Mouse (Mus musculus): Measurements from ENCODE around the gene Cwh43. TPM values are rescaled to one million over a fixed set of nuclear protein-coding genes. Genes with fewer than 3 reads are reported as not detected.

Gene Cwh43
- 0.06 and 0.78 TPM in 2 replicates for polyA plus RNA-seq (2012; rRNA removed)

DNA sequence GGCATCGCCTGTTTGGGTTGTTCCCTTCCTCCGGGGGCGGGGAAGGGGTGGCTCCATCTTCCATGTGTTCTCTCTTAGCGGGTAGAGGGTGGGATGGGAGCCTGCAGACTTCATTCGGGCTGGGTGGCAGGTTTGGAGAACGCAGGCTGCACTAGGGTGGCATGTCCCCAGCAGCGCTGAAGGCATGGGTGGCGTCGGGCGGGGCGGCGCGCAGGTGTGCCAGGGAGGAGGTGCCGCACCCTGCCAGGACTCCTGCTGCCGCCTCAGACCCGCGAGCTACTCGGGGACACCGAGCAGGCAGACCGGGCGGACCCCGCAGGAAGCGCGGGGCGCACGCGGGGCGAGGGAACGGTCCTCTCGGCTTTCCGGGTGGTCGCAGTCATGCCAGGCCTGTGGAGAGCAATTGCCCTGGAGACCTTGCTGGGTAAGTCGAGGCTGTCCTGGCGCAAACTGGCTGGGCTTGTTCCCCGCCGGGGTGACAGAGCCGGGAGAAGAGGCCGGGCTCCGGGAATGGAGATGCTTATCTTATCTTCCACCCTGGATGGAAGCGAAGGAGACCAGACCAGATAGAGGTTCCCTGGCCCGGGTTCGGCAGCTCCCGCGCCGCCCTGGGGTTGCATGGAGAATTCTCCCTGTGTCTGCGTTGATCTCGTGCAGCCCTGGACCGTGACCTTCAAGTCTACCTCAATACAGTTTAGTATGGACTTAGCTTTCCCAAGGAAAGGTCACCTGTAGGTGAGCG, at the start of gene Cwh43:
Gene Cwh43 (plus strand): TSS at position 95 of the 742 bp plus-strand sequence.
- 3% methylated on average over 49 of the region's 49 CpGs for WGBS

DNA sequence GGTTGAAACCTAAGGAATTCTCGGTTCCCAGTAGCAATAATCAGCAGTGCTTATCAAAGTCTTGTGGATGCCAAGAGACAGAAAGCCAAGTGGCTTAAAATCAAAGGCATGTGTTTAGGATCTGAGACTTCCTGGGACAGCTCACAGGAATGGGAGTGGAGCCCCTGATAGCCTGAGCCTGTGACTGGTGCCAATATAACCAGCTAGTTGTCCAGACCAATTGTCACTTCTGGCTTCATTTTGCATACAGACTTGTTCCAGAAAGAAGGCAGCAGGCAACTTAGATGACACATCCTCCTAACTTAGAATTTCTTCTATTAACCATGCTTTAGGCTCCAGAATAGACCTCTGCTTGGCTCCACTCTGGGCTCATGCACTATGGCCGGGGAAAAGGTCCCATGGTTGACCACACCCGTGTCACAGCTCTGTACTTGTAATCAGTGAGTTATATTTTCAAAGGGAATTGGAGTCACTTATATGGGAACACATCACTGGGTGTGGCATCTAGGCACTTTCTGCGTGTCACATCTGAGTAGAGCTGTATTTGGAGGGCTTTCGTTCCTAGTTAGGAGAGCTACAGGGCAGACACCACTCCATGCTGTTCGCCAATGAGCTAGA, 46.6 kb upstream of the Cwh43 start:
- TF ChIP-seq CTCF (IDR thresholded peaks at IDR 0.05; ENCODE audit: insufficient read depth, low read length) (no peak), POLR2A (IDR thresholded peaks at IDR 0.05; ENCODE audit: borderline replicate concordance, extremely low read depth, low read depth, low read length) (no peak)
- DNase-seq: no peak
- Histone ChIP-seq H3K4me3 (replicated peaks; ENCODE audit: extremely low read depth, low read depth, low read length) (no peak overlapping the region), H3K4me1 (ENCODE audit: control insufficient read depth, insufficient read depth, low read length) (no peaks in the 10 kb centered on the region)
- WGBS: 56% methylated on average over 6 of the region's 6 CpGs

More for the DNA sequence above, at the start of gene Cwh43:
- Histone ChIP-seq H3K4me3 (replicated peaks; ENCODE audit: extremely low read depth, low read depth, low read length) (no peak within 1 kb of the TSS), H3K4me1 (ENCODE audit: control insufficient read depth, insufficient read depth, low read length) (no peaks in the 10 kb centered on the region)
- DNase-seq: no peak
- TF ChIP-seq POLR2A (IDR thresholded peaks at IDR 0.05; ENCODE audit: borderline replicate concordance, extremely low read depth, low read depth, low read length) (no peak), CTCF (IDR thresholded peaks at IDR 0.05; ENCODE audit: insufficient read depth, low read length) (no peak)

DNA sequence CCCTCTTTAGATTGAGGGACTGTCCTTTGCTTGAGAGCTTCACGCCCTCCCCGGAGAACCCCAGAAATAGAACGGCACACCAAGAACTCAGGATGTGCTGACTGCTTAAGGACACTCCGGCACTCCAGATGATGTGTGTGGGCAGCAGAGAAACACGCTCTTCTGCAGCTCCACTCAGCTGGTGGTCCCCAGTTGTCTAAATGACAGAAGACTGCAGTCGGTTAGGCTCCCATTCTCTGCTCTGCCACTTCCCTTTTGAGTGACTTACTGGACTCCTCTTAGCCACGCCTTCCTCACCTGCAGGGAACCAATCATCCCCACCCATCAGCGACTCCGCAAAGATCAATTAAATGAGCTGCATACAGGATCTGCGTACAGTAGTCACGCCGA, 46.1 kb upstream of the Cwh43 start:
- TF ChIP-seq POLR2A (IDR thresholded peaks at IDR 0.05; ENCODE audit: borderline replicate concordance, extremely low read depth, low read depth, low read length) (no peak), CTCF (IDR thresholded peaks at IDR 0.05; ENCODE audit: insufficient read depth, low read length) (no peak)
- Histone ChIP-seq H3K4me1 (ENCODE audit: control insufficient read depth, insufficient read depth, low read length) (no peaks in the 10 kb centered on the region), H3K4me3 (replicated peaks; ENCODE audit: extremely low read depth, low read depth, low read length) (no peak overlapping the region)
- WGBS: 36% methylated on average over 12 of the region's 12 CpGs
- no peak for DNase-seq

DNA sequence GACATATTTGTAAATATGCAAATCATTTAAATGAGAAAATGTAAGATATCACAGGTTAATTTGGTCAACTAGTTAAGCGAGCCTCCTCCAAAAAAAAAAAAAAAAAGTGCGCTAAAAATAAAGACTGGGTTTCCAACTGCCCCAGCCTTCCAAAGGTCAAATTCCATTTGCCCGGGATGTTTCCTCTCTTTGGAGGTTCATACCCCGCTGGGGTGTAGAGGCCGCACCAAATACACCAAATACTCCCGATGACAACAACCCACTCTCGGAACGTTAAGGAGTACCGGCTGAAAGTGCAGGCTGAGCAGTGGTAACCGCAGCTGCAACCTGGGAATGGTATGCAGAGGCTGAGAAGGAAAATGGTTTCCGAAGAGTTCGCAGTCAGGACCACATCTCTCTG, 45.6 kb upstream of the Cwh43 start:
- 31% methylated on average over 12 of the region's 12 CpGs for WGBS
- TF ChIP-seq CTCF (IDR thresholded peaks at IDR 0.05; ENCODE audit: insufficient read depth, low read length): no peak
- no peak for TF ChIP-seq POLR2A (IDR thresholded peaks at IDR 0.05; ENCODE audit: borderline replicate concordance, extremely low read depth, low read depth, low read length)
- no peak for DNase-seq
- Histone ChIP-seq H3K4me3 (replicated peaks; ENCODE audit: extremely low read depth, low read depth, low read length) (no peak overlapping the region), H3K4me1 (ENCODE audit: control insufficient read depth, insufficient read depth, low read length) (no peaks in the 10 kb centered on the region)

DNA sequence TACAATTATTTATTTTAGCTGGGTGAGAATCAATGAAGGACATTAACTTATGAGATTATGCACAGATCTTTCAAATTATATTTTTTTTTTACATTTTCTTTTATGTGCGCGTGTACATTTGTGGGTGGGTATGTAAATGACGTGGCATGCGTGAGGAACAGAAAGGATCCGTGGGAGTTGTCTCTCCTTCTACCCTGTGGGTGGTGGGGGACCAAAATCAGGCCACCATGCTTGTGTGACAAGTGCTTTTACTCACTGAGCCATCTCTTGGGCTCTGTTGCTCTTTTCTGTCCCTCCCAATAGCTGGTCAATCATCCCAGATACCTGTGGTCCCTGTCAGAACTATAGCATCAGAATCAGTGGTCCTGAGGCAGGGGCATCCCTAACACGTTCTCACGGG, 43.5 kb upstream of the Cwh43 start:
- WGBS: 87% methylated on average over 7 of the region's 7 CpGs

DNA sequence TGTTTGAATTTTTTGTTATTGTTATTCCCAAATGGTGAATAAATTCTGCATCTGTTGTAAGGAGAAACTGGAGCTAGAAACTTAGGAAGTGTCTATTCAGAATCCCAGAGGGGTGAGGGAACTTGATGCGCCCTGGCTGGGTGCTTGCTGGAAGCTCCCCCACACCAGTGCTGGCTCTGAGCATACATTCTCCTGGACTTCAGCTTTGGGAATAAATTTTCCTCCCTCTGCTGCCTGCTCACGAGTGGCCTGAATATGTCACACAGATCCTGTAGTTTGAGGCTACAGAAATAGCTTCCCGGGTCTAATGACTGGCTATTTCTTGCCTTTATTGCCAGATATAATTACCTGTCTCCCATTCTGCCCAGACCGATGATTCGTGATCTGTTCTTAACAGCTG, 43.1 kb upstream of the Cwh43 start:
- no peaks in the 10 kb centered on the region for H3K4me1 ChIP-seq (ENCODE audit: control insufficient read depth, insufficient read depth, low read length)
- TF ChIP-seq CTCF (IDR thresholded peaks at IDR 0.05; ENCODE audit: insufficient read depth, low read length): no peak
- no peak for TF ChIP-seq POLR2A (IDR thresholded peaks at IDR 0.05; ENCODE audit: borderline replicate concordance, extremely low read depth, low read depth, low read length)
- 86% methylated on average over 5 of the region's 5 CpGs for WGBS
- DNase-seq: no peak
- no peak overlapping the region for H3K4me3 ChIP-seq (replicated peaks; ENCODE audit: extremely low read depth, low read depth, low read length)

More for the DNA sequence above, 43.5 kb upstream of the Cwh43 start:
- H3K4me1 ChIP-seq (ENCODE audit: control insufficient read depth, insufficient read depth, low read length): no peaks in the 10 kb centered on the region
- H3K4me3 ChIP-seq (replicated peaks; ENCODE audit: extremely low read depth, low read depth, low read length): no peak overlapping the region
- no peak for DNase-seq
- TF ChIP-seq CTCF (IDR thresholded peaks at IDR 0.05; ENCODE audit: insufficient read depth, low read length) (no peak), POLR2A (IDR thresholded peaks at IDR 0.05; ENCODE audit: borderline replicate concordance, extremely low read depth, low read depth, low read length) (no peak)

DNA sequence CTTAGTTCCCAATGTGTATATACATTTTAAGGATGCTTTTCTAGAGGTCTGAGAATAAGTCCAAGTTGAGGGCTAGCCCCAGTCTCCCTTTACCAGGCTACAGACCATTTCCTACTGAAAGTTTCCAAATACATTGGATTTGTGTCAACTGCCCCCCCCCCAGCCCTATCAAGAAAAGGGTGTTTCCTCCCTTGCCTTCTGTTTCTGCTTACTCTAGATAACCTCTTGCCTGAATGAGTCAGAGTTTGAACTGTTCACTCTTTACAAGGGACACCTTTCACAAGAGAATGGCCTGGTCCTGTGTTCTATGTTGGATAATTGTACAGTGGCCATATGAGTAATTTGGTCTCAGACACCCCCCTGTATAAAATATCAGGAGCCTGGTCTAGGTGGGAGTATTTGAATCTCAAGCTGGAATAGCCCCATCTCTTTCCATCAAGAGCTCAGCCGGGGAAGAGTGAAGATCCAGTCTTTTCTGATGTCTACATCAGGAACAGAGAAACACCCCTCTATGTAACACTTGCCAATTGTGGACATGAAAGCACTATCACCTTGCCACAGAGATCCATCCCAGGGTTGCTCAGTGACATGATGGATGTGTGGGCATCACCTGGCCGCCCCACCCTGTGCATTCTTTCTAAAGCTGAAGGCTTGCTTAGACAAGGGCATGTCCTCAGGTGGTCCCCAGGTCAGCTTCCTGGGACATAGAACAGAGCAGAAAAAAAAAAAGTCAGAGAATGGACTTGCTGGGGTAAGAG, 41.6 kb upstream of the Cwh43 start:
- TF ChIP-seq POLR2A (IDR thresholded peaks at IDR 0.05; ENCODE audit: borderline replicate concordance, extremely low read depth, low read depth, low read length): no peak
- TF ChIP-seq CTCF (IDR thresholded peaks at IDR 0.05; ENCODE audit: insufficient read depth, low read length): no peak
- 79% methylated on average over 2 of the region's 2 CpGs for WGBS
- Histone ChIP-seq H3K4me1 (ENCODE audit: control insufficient read depth, insufficient read depth, low read length) (no peaks in the 10 kb centered on the region), H3K4me3 (replicated peaks; ENCODE audit: extremely low read depth, low read depth, low read length) (no peak overlapping the region)
- DNase-seq: no peak

DNA sequence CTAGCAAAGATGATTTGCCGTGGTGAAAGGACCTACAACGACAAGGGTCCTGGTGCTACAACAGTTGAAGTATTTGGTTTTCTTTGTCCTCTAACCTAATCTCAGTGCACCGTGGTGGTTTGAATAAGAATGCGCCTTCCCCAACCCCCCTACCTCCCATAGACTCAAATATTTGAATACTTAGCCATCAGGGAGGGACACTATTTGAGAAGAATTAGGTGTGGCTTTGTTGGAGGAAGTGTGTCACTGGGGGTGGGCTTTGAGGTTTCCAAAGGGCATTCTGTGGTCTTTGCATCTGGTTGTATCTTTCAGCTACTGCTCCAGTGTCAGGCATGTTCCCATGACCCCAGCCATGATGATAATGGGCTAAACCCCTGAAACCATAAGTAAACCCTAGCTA, 38.0 kb upstream of the Cwh43 start:
- TF ChIP-seq POLR2A (IDR thresholded peaks at IDR 0.05; ENCODE audit: borderline replicate concordance, extremely low read depth, low read depth, low read length) (no peak), CTCF (IDR thresholded peaks at IDR 0.05; ENCODE audit: insufficient read depth, low read length) (no peak)
- no peak for DNase-seq
- H3K4me1 ChIP-seq (ENCODE audit: control insufficient read depth, insufficient read depth, low read length): no peaks in the 10 kb centered on the region
- 67% methylated on average over 4 of the region's 4 CpGs for WGBS
- no peak overlapping the region for H3K4me3 ChIP-seq (replicated peaks; ENCODE audit: extremely low read depth, low read depth, low read length)

DNA sequence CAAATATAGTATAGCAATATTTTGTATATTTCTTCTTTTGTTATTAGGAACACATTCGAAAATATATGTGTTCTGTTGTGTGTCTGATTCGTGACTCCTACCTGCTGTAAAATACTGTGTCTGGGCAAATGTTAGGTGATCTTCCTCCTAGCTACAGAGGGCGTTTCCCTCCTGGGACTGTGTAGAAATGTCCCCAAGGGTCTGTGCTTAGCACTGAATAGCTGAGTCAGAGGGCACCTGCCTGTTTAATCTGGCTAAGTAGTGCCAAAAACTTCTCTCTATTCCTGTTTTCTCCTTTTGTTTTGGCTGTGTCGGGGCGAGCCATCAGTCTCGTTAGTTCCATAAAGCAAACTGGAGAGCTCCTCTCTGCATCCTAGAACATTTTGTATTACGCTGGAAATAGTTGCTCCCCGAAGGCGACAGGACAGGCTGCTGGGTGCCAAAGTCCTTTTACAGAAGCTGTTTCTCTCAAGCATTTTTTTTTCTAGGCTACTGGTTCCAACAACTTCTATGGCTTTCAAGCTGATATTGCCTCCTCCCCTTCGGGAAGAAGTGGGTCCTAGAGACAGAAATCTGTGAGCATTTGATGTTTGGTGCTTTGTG, 36.9 kb upstream of the Cwh43 start:
- H3K4me1 ChIP-seq (ENCODE audit: control insufficient read depth, insufficient read depth, low read length): no peaks in the 10 kb centered on the region; the same call in 1 of the 2 replicates
- H3K4me3 ChIP-seq (replicated peaks; ENCODE audit: extremely low read depth, low read depth, low read length): no peak overlapping the region
- DNase-seq: no peak
- TF ChIP-seq POLR2A (IDR thresholded peaks at IDR 0.05; ENCODE audit: borderline replicate concordance, extremely low read depth, low read depth, low read length): no peak
- TF ChIP-seq CTCF (IDR thresholded peaks at IDR 0.05; ENCODE audit: insufficient read depth, low read length): no peak
- WGBS: 62% methylated on average over 10 of the region's 10 CpGs
